Mouse (Mus musculus) embryonic fibroblast, embryonic 13.5 days (primary cell): Measurements from ENCODE around the gene Tsc22d1.

Experiments
- CTCF ChIP-seq: IDR thresholded peaks from 2 replicates; pipeline ENCODE4 v1.5.1; 2011; ENCODE audit warnings: mild to moderate bottlenecking, control low read depth, low read length, moderate library complexity, borderline replicate concordance; ENCODE audit not compliant: insufficient read depth
- POLR2A ChIP-seq: IDR thresholded peaks from 2 replicates; pipeline ENCODE4 v1.6.1; 2011; ENCODE audit warnings: low read depth, mild to moderate bottlenecking, control low read depth, low read length, moderate library complexity

DNA sequence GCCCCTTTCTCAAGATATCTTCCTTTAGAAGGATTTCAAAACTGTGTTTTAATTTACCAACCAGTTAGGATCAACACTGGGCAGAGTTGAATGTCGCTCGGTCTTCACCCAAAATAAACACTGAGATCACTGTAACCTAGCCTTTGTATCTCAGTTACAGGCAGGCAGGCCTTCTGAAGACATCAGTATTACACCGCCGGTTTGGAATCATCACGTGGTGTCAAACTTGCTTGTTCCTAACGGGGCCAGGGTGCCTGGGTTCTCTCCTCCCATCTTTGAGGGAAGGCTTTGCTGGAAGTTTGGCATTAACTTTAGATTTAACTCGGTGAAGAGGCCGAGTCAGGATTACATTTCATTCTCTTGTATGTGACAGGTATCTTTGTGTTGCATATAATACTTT lies 5.7 kb upstream of the Tsc22d1 start:
- TF ChIP-seq POLR2A (no peak), CTCF (no peak)
